Mouse (Mus musculus) hindbrain, embryonic 15.5 days (tissue): Measurements from ENCODE around the gene Itga8. TPM values are rescaled to one million over a fixed set of nuclear protein-coding genes. Genes with fewer than 3 reads are reported as not detected.

ENCODE experiments used
- ATAC-seq: fragments of 200-750 bp; cut with Nextera tagmentation; 2 replicates; pipeline ENCODE4 v1.8.0; 2017; ENCODE audit warnings: low read depth, moderate number of reproducible peaks, moderate TSS enrichment; ENCODE audit not compliant: low FRiP score
- H3K27ac ChIP-seq: fragments of 300-500 bp; sonication (generic); replicated peaks from 2 replicates; pipeline ENCODE4 v1.5.1; 2015; ENCODE audit warnings: mild to moderate bottlenecking, inconsistent platforms
- H3K27me3 ChIP-seq: fragments of 300-500 bp; sonication (generic); 2 replicates; pipeline ENCODE4 v1.6.1; 2015; ENCODE audit warnings: control low read depth, inconsistent platforms
- H3K36me3 ChIP-seq: fragments of 300-500 bp; sonication (generic); 2 replicates; pipeline ENCODE4 v1.6.1; 2015; ENCODE audit warnings: control low read depth, inconsistent platforms
- H3K4me1 ChIP-seq: fragments of 300-500 bp; sonication (generic); replicated peaks from 2 replicates; pipeline ENCODE4 v1.6.1; 2015; ENCODE audit warnings: control low read depth, inconsistent platforms
- H3K4me2 ChIP-seq: fragments of 300-500 bp; sonication (generic); 2 replicates; pipeline ENCODE4 v1.6.1; 2015; ENCODE audit warnings: moderate library complexity, mild to moderate bottlenecking, inconsistent platforms
- H3K4me3 ChIP-seq: fragments of 300-500 bp; sonication (generic); 2 replicates; pipeline ENCODE4 v1.5.1; 2015; ENCODE audit warnings: mild to moderate bottlenecking, inconsistent platforms
- H3K9ac ChIP-seq: fragments of 300-500 bp; sonication (generic); 2 replicates; pipeline ENCODE4 v1.6.1; 2015; ENCODE audit warnings: inconsistent platforms
- H3K9me3 ChIP-seq: fragments of 300-500 bp; sonication (generic); 2 replicates; pipeline ENCODE4 v1.6.1; 2016; ENCODE audit warnings: control low read depth, inconsistent platforms
- WGBS: fragments of 180-500 bp; shearing (Covaris S2); methylation state at CpG from one replicate; pipeline ENCODE4 v1.1.7; 2015; 5-methylcytosine and 5-hydroxymethylcytosine counted together
- polyA plus RNA-seq: library from polyadenylated mRNA; unstranded; fragments of >200 nt; fragmentation: Nextera tagmentation; extraction: Ambion mirVana; gene quantifications from 2 replicates; pipeline ENCODE4 v1.2.1, GENCODE M21; 2015

Itga8 gene
- polyA plus RNA-seq, 1 experiment from 2014 or later, result 2.6 TPM

GRCm38 (mm10) chr2:12221671-12222070, 80.1 kb downstream of the Itga8 start:
- WGBS, result 72% methylated on average over 2 of the region's 2 CpGs
- Histone ChIP-seq H3K9ac (no peak overlapping the region), H3K9me3 (no peaks in the 10 kb centered on the region), H3K27me3 (no peaks in the 10 kb centered on the region), H3K27ac (no peak overlapping the region), H3K36me3 (no peaks in the 10 kb centered on the region), H3K4me3 (no peak overlapping the region), H3K4me2 (no peak overlapping the region), H3K4me1 (no peaks in the 10 kb centered on the region)
- ATAC-seq, result peak; percentile 56

DNA sequence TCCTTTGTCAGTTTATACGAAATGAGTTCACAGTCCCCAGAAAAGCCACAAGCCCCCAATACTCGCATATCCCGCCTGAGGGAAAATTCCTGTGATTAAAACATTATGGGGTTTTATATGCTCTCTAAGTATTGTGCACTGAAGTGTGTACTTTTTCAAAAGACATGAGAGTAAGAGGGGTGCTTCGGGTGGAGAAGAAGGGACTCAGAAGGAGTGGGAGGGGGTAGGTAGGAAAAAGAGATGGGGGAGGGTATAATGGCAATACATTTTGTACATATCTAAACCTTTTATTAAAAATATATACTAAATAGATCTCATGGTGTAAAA, 88.3 kb downstream of the Itga8 start:
- no peak overlapping the region for H3K27ac ChIP-seq
- 74% methylated on average over 4 of the region's 4 CpGs for WGBS
- no peaks in the 10 kb centered on the region for H3K9me3 ChIP-seq
- no peaks in the 10 kb centered on the region for H3K4me1 ChIP-seq
- no peak for ATAC-seq
- no peaks in the 10 kb centered on the region for H3K36me3 ChIP-seq
- no peaks in the 10 kb centered on the region for H3K27me3 ChIP-seq
- no peak overlapping the region for H3K4me3 ChIP-seq
- no peak overlapping the region for H3K9ac ChIP-seq
- H3K4me2 ChIP-seq, result no peak overlapping the region

GRCm38 (mm10) chr2:12212662-12213463, 88.9 kb downstream of the Itga8 start:
- no peaks in the 10 kb centered on the region for H3K9me3 ChIP-seq
- no peak for ATAC-seq
- no peak overlapping the region for H3K9ac ChIP-seq
- H3K4me2 ChIP-seq, result no peak overlapping the region
- H3K36me3 ChIP-seq, result no peaks in the 10 kb centered on the region
- H3K27ac ChIP-seq, result no peak overlapping the region
- H3K4me1 ChIP-seq, result no peaks in the 10 kb centered on the region
- no peaks in the 10 kb centered on the region for H3K27me3 ChIP-seq
- H3K4me3 ChIP-seq, result no peak overlapping the region
- WGBS, result 65% methylated on average over 3 of the region's 3 CpGs

- Histone ChIP-seq H3K4me1 (no peaks in the 10 kb centered on the region), H3K4me2 (no peak overlapping the region), H3K36me3 (no peaks in the 10 kb centered on the region), H3K9me3 (no peaks in the 10 kb centered on the region), H3K4me3 (no peak overlapping the region), H3K27me3 (no peaks in the 10 kb centered on the region), H3K27ac (no peak overlapping the region), H3K9ac (no peak overlapping the region)
- no peak for ATAC-seq
- WGBS, result 82% methylated on average over 6 of the region's 6 CpGs
Measured at GRCm38 (mm10) chr2:12208142-12208541, 93.6 kb downstream of the Itga8 start.

DNA sequence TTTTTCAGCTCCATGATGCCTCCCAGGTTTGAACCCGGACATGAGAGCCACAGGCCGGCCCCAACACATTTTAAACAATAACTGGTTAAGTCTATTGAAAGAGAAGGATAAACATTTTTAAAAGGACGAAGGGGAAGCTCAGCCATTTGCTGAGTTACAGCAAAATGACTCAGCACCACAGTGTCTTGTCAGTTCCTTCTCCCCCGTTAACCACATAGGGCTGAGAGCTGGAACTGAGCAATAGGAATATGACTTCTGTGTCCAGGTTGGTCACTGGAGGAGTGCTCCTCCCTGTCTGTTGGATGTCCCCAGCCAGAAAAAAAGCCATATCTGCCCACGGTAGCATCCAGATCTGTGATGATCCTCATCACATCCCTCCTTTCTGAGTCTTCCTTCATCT, 95.4 kb downstream of the Itga8 start:
- no peak for ATAC-seq
- Histone ChIP-seq H3K9me3 (no peaks in the 10 kb centered on the region), H3K4me2 (no peak overlapping the region), H3K4me1 (no peaks in the 10 kb centered on the region), H3K27ac (no peak overlapping the region), H3K4me3 (no peak overlapping the region), H3K36me3 (no peaks in the 10 kb centered on the region), H3K9ac (no peak overlapping the region), H3K27me3 (no peaks in the 10 kb centered on the region)
- WGBS, result 75% methylated on average over 5 of the region's 5 CpGs

DNA sequence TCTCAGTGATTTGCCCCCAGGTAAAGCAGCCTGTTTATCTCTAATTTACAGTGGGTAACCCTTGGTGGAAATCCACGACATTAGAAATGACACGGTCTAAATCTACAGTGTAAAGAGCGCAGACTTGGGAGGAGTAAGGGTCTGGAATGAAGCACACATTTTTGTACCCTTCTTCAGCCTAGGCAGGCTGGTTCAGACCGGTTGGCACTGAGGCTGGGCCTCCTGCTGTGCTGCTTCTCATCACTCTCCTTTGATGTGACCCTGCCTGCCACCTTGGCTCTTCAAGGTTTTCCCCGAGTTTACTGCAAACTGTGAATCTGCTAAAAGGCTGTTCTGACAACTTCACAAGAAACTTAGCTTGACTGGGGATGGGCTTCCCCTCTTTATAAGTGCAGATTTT, 95.8 kb downstream of the Itga8 start:
- Histone ChIP-seq H3K27me3 (no peaks in the 10 kb centered on the region), H3K4me2 (no peak overlapping the region), H3K27ac (no peak overlapping the region), H3K4me1 (no peaks in the 10 kb centered on the region), H3K9ac (no peak overlapping the region), H3K9me3 (no peaks in the 10 kb centered on the region), H3K36me3 (no peaks in the 10 kb centered on the region), H3K4me3 (no peak overlapping the region)
- WGBS, result 51% methylated on average over 5 of the region's 5 CpGs
- ATAC-seq, result no peak

- H3K36me3 ChIP-seq, result no peaks in the 10 kb centered on the region
- H3K27ac ChIP-seq, result no peak overlapping the region
- no peak overlapping the region for H3K4me2 ChIP-seq
- no peak overlapping the region for H3K9ac ChIP-seq
- H3K27me3 ChIP-seq, result no peaks in the 10 kb centered on the region
- 90% methylated on average over 10 of the region's 10 CpGs for WGBS
- H3K4me1 ChIP-seq, result no peaks in the 10 kb centered on the region
- H3K9me3 ChIP-seq, result no peaks in the 10 kb centered on the region
- H3K4me3 ChIP-seq, result no peak overlapping the region
- ATAC-seq, result no peak
Measured at GRCm38 (mm10) chr2:12203231-12203630, 98.5 kb downstream of the Itga8 start.

GRCm38 (mm10) chr2:12198699-12199098, 103.0 kb downstream of the Itga8 start:
- H3K9ac ChIP-seq, result no peak overlapping the region
- H3K9me3 ChIP-seq, result no peaks in the 10 kb centered on the region
- WGBS, result 81% methylated on average over 7 of the region's 7 CpGs
- no peak overlapping the region for H3K4me2 ChIP-seq
- no peak overlapping the region for H3K4me3 ChIP-seq
- no peak for ATAC-seq
- no peaks in the 10 kb centered on the region for H3K27me3 ChIP-seq
- H3K4me1 ChIP-seq, result no peaks in the 10 kb centered on the region
- no peaks in the 10 kb centered on the region for H3K36me3 ChIP-seq
- no peak overlapping the region for H3K27ac ChIP-seq

DNA sequence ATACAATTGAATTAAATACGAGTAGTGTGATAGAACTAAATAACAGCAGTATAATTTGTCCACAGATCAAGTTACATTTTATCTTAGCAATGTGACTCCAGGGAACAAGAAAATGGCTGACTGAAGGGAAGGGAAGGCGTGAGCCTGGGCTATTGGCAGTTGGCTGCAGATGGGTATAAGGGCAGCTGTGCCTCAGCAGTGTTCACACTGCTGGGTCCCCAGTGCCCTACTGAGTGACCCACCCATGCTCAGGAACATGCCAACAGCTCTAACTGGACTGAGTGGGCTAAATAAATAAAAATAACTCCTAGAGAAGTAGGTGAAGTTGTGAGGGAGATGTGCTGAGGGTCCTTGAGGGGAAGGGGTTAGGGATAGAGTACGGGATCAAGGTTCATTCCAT, 103.5 kb downstream of the Itga8 start:
- Histone ChIP-seq H3K9ac (no peak overlapping the region), H3K27ac (no peak overlapping the region), H3K4me1 (no peaks in the 10 kb centered on the region), H3K4me2 (no peak overlapping the region), H3K4me3 (no peak overlapping the region), H3K9me3 (no peaks in the 10 kb centered on the region), H3K36me3 (no peaks in the 10 kb centered on the region), H3K27me3 (no peaks in the 10 kb centered on the region)
- WGBS, result 89% methylated on average over 3 of the region's 3 CpGs
- ATAC-seq, result no peak

DNA sequence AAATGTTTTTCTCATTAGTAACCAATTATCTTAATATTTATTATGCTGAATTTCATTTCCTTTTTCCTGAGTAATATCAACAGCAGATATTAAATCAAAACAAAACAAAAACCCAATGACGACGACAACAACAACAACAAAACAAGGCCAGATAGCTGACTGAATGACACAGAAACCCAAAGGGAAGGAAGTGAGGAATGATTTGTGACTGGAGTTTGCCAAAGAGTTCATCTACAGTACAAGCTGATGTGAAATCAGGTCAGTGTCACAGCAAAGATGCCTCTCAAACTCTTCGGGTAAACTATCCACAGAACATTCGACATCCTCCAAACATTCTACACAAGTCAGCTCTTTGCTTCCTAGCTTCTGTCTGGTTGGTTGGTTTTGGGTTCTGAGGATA, 104.0 kb downstream of the Itga8 start:
- no peaks in the 10 kb centered on the region for H3K4me1 ChIP-seq
- no peak overlapping the region for H3K9ac ChIP-seq
- H3K9me3 ChIP-seq, result no peaks in the 10 kb centered on the region
- 94% methylated on average over 4 of the region's 4 CpGs for WGBS
- no peaks in the 10 kb centered on the region for H3K27me3 ChIP-seq
- no peak overlapping the region for H3K4me3 ChIP-seq
- H3K27ac ChIP-seq, result no peak overlapping the region
- H3K36me3 ChIP-seq, result no peaks in the 10 kb centered on the region
- no peak for ATAC-seq
- H3K4me2 ChIP-seq, result no peak overlapping the region

GRCm38 (mm10) chr2:12189026-12189425, 112.7 kb downstream of the Itga8 start:
- Histone ChIP-seq H3K36me3 (no peaks in the 10 kb centered on the region), H3K4me3 (no peak overlapping the region), H3K27ac (no peak overlapping the region), H3K27me3 (no peaks in the 10 kb centered on the region), H3K9me3 (no peaks in the 10 kb centered on the region), H3K4me1 (no peaks in the 10 kb centered on the region), H3K4me2 (no peak overlapping the region), H3K9ac (no peak overlapping the region)
- WGBS, result 89% methylated on average over 6 of the region's 6 CpGs
- ATAC-seq, result no peak

GRCm38 (mm10) chr2:12187646-12188045, 114.1 kb downstream of the Itga8 start:
- no peaks in the 10 kb centered on the region for H3K4me1 ChIP-seq
- H3K27ac ChIP-seq, result no peak overlapping the region
- no peak for ATAC-seq
- no peak overlapping the region for H3K4me2 ChIP-seq
- H3K4me3 ChIP-seq, result no peak overlapping the region
- WGBS, result 67% methylated on average over 5 of the region's 5 CpGs
- no peaks in the 10 kb centered on the region for H3K9me3 ChIP-seq
- H3K9ac ChIP-seq, result no peak overlapping the region
- H3K36me3 ChIP-seq, result no peaks in the 10 kb centered on the region
- H3K27me3 ChIP-seq, result no peaks in the 10 kb centered on the region

- ATAC-seq, result no peak
- WGBS, result 79% methylated on average over 8 of the region's 8 CpGs
- H3K9ac ChIP-seq, result no peak overlapping the region
Measured at GRCm38 (mm10) chr2:12182402-12182948, 119.2 kb downstream of the Itga8 start.

More at GRCm38 (mm10) chr2:12182402-12182948, 119.2 kb downstream of the Itga8 start:
- no peaks in the 10 kb centered on the region for H3K27me3 ChIP-seq
- H3K4me3 ChIP-seq, result no peak overlapping the region
- no peaks in the 10 kb centered on the region for H3K36me3 ChIP-seq
- no peaks in the 10 kb centered on the region for H3K9me3 ChIP-seq
- no peaks in the 10 kb centered on the region for H3K4me1 ChIP-seq
- no peak overlapping the region for H3K27ac ChIP-seq
- no peak overlapping the region for H3K4me2 ChIP-seq
